Mouse (Mus musculus) heart, postnatal 10 days (tissue): Measurements from ENCODE around the gene Crygb. TPM values are rescaled to one million over a fixed set of nuclear protein-coding genes. Genes with fewer than 3 reads are reported as not detected.
"Not testable (repeated sequence)": the region's sequence is repeated elsewhere in the genome, so short reads cannot be mapped to it uniquely, and the experiment has no call there.

ENCODE experiments used
- DNase-seq, 2 experiments: peaks; one replicate each; pipeline ENCODE4 v3.0.0; 2021
- intact Hi-C: fragments of 180-260 bp; cut with DNase I; formaldehyde crosslinking; loops from one replicate; pipeline ENCODE4 v1.15.1; 2025
- total RNA-seq, 2 experiments: library from RNA; stranded (reverse); gene quantifications; 2 replicates each; pipeline ENCODE4 v1.2.3; 2021

The Crygb gene
- total RNA-seq, 2 experiments from 2014 or later, result not detected

DNA sequence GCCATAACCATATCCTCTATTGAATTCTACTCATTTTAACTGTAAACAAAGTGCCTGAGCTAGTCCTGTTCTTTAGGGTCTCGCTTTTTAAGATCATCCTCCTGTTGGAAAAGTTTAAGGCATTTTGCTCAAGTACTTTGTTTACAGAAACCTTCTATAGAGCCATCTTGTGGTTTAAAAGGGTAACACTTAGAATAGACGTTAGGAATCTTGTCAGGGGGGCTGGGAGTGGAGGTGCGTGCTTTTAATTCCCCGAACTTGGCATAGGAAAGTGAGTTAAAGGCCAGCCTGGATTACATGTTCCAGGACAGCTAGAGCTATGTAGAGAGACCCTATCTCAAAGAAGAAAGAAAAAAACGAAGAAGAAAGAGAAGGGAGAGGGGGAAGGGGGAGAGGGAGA, 6.5 kb downstream of the Crygb start:
- intact Hi-C loops, result loop anchor here (2.0 kb wide), 1 partner anchor 29 kb away; no protein-coding TSS in a partner anchor
- DNase-seq, result peak; percentile 4 to 11

DNA sequence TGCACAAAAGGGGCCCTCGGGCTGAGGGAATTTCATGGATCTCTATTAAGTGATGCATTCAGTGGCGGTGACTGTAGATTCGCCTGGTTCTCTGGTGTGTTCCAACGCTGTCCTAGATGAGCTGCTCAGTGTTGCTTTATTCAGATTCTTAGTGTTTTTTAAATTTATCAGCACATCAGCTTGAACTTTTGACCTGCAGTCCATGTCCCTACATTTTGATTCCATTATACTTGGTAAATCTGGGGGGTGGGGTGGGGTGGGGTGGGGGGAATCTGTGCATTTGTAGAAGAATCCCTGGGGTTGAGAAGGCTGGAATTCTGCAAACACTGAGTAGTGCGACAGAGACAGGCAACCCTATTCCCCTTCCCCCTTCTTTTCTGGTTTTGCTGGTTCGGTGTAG, 8.5 kb downstream of the Crygb start, which contains the start of gene Crygc:
TSS of gene Crygc (minus strand) at position 101 of the 400 bp plus-strand sequence.
- intact Hi-C loops, result no loop called here

DNA sequence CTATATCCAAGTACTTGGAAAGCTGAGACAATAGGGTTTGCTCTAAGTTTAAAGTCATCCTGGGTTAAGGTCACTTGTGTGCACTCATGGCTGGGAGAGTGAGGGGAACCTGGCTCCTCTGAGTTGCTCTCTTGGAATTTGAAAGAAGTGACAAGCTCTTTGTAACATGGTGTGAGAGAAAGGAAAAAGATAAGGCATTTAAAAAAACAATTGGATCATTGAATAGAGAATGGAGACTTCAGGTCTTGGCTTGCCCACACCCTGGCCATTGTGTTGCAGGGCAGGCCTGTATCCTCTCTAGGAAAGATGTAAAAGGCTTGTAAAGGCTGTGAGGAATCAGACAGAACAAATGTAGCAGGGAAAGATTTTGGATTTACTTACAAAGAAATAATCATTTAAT, 14.2 kb downstream of the Crygb start:
- intact Hi-C loops, result no loop called here
- no peak for DNase-seq

More for the DNA sequence above, 8.5 kb downstream of the Crygb start, which contains the start of gene Crygc:
- DNase-seq, result no peak

DNA sequence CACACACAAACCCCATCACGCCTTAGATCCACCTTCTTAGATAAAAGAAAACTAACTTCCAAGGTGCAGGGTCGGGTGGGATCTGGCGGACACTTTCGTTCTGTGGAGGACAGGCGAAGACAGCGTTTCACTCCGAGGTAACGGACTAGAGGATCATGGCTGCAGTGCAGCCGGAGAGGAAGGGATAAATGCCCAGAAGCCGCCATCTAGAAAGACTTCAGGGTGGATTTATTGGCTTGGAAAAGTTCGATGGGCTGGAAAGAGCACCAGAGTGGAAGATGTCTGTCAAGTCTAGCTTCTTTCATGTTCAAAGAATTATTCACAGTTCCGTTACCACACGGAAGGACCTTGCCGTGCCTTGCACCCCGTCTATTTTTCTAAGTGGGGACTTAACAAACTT, 17.9 kb downstream of the Crygb start:
- intact Hi-C loops, result no loop called here
- DNase-seq, result no peak

DNA sequence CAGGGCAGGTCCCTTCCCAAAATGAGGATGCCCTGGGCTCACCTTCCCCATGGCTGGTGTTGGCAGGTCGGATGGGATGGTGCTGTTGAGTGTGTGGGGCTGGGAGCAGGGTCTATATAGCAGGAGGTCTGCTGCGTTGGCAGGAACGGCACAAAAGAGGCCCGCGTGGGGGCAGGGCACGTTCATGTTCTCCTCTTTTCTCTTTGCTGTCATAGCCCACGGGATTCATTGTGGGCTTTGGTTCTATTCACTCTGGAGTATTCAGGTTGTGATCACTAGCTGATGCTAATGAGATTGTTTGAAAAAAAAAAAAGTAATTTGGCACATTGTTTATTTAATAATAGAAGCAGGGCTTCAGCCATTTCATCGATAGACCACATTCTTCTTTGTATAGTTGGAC, 18.7 kb downstream of the Crygb start, which contains the start of gene Crygd:
TSS of gene Crygd (minus strand) at position 101 of the 400 bp plus-strand sequence.
- DNase-seq, result no peak
- intact Hi-C loops, result no loop called here

DNA sequence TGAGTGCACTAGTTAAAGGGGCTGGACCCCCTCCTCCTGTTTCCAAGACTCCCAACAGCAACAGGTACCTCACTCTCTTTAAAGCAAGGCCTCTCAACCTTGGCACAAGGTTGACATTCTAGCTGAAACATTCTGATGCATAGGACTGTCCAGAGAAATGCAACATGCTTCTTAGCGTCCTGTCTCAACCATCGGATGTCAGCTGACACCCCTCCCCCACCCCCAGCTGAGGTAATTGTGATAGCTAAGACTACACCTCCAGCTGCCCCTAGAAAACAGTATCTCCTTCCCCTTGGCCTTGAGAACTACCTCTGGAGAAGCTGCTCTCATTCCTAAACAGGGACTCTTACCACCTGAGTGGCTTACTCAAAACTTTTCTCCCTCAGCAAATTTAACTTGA, 29.9 kb downstream of the Crygb start:
- DNase-seq, result no peak
- intact Hi-C loops, result no loop called here

DNA sequence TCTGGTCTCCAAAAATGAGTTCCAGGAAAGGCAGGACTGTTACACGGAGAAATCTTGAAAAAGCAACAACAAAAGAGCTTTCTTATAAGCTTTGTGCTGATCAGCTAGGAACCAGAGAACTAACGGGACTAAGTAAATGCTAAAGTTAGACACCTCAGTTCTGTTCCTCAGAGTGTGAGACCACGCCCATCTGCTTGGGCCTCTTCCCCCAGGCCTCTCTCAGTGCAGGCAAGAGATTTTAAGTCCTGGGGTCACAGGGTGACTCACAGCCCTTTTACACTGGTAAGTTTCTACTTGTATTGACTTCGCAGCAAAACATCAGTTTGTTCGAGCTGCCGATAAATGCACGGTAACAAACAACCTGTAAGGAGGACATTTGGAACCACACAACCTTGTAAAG, 30.4 kb downstream of the Crygb start:
- DNase-seq, result no peak

DNA sequence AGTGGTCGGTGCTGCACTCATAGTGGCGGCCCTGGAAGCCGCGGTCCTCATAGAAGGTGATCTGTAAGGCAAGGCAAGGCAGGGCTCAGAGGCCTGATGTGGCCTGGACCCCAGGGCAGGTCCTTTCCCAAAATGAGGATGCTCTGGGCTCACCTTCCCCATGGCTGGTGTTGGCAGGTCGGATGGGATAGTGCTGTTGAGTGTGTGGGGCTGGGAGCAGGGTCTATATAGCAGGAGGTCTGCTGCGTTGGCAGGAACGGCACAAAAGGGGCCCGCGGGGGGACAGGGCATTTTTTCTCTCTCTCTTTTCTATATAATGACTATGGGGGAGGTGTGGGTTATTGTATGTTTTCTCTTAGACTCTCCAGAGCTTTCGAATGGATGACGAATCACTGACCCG, 31.1 kb downstream of the Crygb start, which contains the start of gene Cryge:
TSS of gene Cryge (minus strand) at position 198 of the 400 bp plus-strand sequence.
- intact Hi-C loops, result not testable (repeated sequence)

More for the DNA sequence above, 30.4 kb downstream of the Crygb start:
- intact Hi-C loops, result no loop called here

DNA sequence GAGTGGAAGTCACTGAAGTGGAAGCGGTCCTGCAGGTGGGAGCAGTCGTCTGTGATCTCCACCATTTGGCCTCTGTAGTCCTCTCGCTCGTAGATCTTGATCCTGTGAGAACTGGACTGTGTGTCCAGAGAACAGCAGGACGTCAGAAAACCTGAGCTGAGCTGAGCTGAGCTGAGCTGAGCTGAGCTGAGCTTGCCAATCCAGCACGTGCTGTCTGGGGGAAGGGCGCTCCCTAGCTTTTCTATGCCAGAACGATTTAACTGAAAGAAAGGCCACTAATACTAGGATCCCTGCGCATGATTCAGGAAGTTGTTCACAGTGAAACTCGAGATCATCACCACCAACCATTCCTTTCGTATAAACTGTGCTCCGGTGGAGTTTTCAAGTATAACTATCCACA, 33.3 kb downstream of the Crygb start:
- intact Hi-C loops, result no loop called here
- peak; percentile 10 to 30 for DNase-seq

More for the DNA sequence above, 31.1 kb downstream of the Crygb start, which contains the start of gene Cryge:
- DNase-seq, result not testable (repeated sequence)

DNA sequence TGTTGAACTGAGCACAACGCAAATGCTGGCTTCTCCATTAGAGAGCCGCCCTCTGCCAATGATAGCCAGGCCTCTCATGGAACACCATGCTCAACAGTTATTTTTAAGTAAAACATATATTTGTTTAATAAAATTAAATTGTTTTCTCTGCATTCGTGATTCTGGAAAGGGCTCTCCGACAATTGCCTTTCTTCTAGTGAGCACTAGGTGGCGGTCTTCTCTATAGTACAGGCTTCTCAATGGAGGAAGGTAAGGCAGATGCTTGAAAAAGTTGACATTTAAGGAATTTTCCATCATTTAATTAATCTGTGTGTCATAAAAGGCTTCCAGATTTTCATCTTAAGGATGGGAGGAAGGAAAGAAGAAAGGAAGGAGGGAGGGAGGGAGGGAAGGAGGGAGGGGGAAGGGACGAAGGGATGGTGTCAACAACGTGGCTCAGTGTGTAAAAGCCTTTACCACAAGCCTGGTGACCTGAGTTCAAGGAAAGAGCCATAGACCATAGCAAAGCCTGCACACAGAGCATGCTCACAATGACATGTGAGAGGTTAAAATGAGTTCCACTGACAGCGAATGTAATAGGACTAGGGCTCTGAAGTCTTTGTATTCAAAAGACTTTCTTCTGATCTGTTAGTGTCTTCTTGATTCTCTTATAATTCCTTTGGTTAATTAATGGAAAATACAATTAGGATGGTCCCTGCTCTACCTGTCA, 35.5 kb downstream of the Crygb start:
- peak; percentile 24 to 59 for DNase-seq
- intact Hi-C loops, result loop anchor here (2.0 kb wide), 2 partner anchors 28 to 132 kb away; no protein-coding TSS in a partner anchor

DNA sequence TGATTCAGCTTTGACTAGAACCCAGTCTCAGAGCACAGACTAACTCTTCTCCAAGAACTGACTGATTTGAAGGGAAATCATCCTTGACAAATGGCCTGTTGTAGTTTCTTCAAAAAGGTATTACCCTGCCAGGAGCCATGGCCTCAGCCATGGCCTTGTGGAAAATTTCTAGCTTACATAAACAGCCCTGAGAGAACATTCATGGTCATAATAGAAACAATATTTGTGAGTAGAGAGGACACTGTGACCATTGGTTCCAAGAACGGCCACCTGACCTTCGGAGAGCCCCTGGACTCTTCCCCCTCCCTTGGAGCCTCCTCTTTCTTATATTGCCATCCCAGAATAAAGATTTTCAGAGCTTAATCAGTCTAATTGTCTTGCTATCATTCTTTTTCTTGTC, 38.7 kb downstream of the Crygb start:
- intact Hi-C loops, result no loop called here
- no peak for DNase-seq

DNA sequence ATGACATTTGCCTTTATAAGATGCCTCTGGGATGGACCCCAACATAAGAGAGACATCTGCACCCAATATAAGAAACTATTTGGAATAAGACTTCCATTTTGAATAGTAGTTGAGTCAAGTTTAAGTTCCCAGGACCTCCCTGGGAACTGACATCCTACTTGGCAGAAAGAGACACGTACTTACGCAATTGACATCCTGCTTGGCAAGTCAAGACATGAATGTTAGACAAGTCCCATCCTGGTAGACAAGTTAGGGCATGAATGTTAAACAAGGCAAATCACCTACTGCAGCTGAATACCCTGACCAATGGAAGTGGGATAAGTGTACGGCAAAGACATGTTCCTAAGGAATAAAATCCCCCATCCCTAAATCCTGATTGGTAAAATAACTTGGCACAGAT, 40.3 kb downstream of the Crygb start:
- intact Hi-C loops, result no loop called here
- no peak for DNase-seq

DNA sequence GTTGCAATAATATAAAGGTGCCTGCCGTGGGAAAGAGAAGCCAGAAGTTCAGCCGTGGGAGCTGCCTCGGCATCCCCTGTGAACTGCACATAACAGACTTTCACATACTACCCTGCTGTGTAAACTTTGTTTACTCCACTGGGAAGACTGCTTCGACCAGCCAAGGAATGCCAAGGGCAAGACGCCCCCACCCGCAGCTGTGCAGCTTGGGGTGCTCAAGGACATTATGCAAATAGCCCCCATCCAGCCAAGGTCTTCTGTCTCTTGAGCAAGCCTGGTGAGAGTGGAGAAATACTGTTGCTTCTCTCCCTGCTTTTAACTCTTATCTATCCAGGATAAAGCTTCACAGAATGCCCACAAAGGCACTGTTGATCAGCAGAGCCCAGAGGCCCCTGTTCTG, 41.3 kb downstream of the Crygb start:
- DNase-seq, result no peak
- intact Hi-C loops, result no loop called here

DNA sequence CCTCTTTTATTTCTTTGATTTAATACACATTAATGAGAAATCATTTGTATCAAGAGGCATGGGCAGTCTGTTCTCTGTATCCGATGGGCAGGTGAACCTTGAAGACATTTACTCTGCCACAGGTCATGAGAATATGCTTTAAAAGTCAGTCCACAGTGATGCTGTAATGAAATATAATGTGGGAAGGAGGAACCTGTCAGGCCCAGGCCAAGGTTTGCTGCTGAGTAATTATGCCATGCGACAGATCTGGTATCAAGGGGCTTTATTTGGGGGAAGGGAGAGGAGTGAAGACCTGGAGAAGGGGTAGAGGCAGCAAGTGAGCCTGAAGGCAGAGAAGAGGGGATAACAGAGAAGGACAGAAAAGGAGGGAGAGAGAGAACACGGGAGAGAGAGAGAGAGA, 42.4 kb downstream of the Crygb start:
- no peak for DNase-seq
- intact Hi-C loops, result no loop called here

DNA sequence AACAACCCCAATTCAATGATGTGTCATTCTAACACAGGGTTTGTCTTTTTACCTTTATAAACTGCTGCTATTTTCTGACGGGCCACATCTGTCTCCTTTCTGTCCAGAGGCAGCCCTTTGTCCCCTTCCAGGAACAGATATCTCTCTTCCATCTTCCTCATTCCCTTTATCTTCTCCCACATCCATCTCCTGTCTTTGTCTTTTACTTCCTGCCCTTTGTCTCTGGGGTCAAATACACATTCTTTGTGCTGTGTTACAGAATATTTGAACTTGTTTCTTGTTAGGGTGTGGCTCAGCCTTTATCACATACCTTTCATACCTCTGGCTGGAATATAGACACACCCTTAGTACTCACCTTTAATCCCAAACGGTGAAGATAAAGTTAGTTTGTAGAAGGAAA, 44.5 kb downstream of the Crygb start:
- DNase-seq, result no peak
- intact Hi-C loops, result no loop called here

DNA sequence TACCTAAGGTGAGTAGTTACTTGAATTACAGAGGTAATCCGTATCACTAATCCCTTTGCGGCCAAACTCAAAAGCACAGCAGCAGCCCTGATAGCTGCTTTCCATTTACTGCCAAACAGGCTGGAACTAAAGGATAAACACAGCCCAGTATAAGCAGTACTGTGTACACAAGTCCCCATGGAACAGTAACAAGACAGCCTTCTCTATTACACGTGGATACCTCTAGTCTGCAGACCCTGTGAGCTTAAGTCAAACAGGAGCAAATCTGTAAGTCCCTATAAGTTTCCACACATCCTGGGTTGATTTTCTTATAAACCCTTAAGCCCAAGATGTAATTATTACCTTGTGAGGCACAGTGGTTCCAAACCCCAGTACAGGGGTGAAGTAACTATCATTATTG, 46.6 kb downstream of the Crygb start:
- DNase-seq, result no peak
- intact Hi-C loops, result no loop called here

DNA sequence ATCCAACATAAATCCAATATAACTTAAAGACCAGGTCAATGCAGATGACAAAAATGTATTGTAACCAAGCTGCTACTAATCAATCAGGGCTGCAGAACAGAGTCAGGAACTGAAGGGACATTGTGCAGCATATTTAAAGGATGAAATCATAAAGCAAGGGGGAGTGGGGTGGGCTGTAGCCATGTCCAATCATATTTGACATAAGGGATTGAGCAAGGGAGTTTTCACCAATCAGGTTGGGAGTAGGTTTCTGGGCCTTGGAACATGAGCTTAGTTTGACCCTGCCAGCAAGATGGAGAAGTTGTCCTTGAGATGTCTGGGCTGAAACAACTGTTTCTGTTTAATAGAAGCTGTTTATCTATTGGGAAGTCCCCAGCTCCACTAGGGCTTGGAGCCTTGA, 49.4 kb downstream of the Crygb start, which contains the start of gene Akr1cl:
TSS of gene Akr1cl (minus strand) at position 119 of the 400 bp plus-strand sequence.
- intact Hi-C loops, result no loop called here
- DNase-seq, result no peak

Other genes starting within 250 kb of the Crygb start
- gene Plekhm3, start 125.5 kb downstream of the Crygb start, total RNA-seq, result 10 to 100 TPM in 1 of 2 experiments, 1 to 10 TPM in 1; 8.8 to 10.7 TPM
- gene Akr1cl, start 49.5 kb downstream of the Crygb start, total RNA-seq, result under 1 TPM; 0.30 to 0.38 TPM
- gene Cryge, start 31.1 kb downstream of the Crygb start, total RNA-seq, result not detected
- not detected for gene Crygd, start 18.8 kb downstream of the Crygb start, total RNA-seq
- gene Crygc, start 8.6 kb downstream of the Crygb start, total RNA-seq, result not detected
- gene Cryga, start 21.1 kb upstream of the Crygb start, total RNA-seq, result not detected
- not detected for gene Gm28845, start 37.3 kb upstream of the Crygb start, total RNA-seq
- not detected for gene D630023F18Rik, start 40.9 kb upstream of the Crygb start, total RNA-seq
- gene Idh1, start 104.2 kb upstream of the Crygb start, total RNA-seq, result 10 to 100 TPM; 48.1 to 51.8 TPM
- 10 to 100 TPM; 15.3 to 17.3 TPM for gene Pikfyve, start 104.4 kb upstream of the Crygb start, total RNA-seq
- not detected for gene Pth2r, start 199.8 kb upstream of the Crygb start, total RNA-seq